Mouse (Mus musculus): ENCODE results near the gene Lamc3. TPM values are rescaled to one million over a fixed set of nuclear protein-coding genes. Genes with fewer than 3 reads are reported as not detected.
"Not testable (repeated sequence)": the region's sequence is repeated elsewhere in the genome, so short reads cannot be mapped to it uniquely, and the experiment has no call there.

Lamc3 gene
- total RNA-seq, 2 experiments from 2014 or later: not detected

GRCm38 (mm10) chr2:31874290-31874855 lies 12.7 kb upstream of the Lamc3 start:
- no peak for ATAC-seq (replicated peaks; ENCODE audit: poor library complexity, severe bottlenecking)

DNA sequence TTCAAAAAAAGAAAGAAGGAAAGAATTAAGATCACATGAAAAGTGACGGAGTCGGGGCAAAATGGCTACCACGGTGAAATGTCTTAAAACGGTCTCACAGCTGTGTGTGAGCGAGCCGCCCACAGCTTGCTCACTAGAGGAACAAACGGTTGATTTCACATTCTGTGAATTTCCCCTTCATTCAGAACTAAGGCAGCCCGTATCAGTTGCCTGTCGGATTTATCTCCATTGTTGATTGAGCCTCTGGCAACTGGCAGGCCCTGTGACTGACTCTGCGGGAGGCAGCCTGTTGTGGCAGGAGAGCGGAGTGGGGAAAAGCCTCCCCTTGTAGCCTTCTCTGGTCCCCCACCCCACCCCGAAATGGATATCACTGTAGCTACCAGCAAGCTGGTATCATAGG lies 10.6 kb upstream of the Lamc3 start:
- no peak for ATAC-seq (replicated peaks; ENCODE audit: poor library complexity, severe bottlenecking)

DNA sequence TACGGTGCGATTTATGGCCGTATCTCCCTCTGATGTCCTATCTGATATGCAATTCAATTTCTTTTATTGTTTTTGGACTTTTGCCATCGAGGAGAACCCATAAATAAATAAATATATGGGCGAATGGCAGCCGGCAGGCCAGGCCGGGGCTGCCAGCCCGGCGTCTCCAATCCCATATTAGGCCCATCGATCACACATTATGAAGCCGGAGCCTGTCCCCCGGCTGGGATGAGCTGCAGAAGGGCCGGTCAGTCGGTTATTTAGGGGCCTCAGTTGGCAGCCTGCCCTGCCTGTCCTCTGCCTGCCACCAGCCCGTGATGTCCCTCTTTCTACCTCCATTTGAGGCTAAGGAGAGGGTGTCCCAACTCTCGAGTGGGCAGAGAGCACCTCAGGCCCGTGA lies 8.5 kb upstream of the Lamc3 start:
- ATAC-seq (replicated peaks; ENCODE audit: poor library complexity, severe bottlenecking): no peak

DNA sequence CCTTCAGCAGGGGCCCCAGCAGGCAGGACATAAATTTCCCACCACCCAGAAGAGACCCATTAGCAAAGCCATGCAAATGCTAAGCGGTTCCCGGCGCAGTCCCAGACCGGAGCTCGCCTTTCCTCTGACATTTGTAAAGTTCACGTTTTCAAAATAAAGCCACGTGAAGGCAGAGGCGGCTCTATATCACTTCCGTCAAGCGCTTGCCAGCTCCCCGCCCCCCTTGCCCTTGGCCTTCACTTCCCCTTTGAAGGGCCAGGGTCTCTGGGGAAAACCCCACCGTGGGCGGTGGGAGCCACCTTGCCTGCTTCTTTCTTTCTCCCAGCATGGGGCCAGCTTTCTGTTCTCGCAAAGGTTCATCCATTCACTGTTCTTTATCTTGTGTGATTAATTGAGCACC lies 6.2 kb upstream of the Lamc3 start:
- peak; percentile 56; the same call in 1 of the 2 replicates for ATAC-seq (replicated peaks; ENCODE audit: poor library complexity, severe bottlenecking)

DNA sequence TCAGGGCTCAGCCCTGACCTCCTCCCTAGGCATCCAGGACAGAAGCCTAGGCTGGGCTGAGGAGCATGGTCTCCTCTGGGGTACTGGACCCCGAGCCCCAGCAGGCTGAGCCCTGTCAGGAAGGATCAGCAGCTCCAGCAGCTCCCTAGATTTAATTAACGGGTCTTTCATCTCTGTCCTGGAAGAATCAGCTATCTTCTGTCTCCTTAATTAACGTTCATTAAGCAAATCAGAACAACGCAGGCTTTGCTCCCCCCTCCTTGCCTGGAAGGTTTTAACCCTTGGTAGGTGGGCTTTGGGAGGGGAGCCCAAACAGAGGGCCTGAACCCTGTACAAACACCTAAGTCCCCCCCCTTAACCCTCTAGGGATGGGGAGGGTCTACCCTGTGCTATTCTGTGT lies 4.0 kb upstream of the Lamc3 start:
- no peak for ATAC-seq (replicated peaks; ENCODE audit: poor library complexity, severe bottlenecking)

DNA sequence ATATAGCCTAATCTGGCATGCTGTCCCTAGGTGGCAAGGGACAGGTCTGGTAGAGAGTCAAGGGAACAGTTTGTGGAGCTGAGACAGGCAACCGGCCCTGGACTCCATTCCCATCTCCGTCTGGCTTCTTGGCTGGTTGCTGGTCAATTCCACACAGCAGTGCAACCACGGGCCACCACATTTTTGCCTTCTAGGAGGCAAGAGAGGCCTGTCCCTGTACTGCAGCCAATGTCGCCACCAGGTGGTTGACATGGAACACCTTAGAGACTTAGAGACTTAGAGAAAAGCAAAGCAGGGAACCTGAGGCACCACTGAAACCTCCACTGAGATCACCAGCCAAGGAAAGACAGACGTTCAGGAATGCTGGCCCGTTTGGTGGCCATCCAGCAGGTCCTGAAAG lies 2.3 kb upstream of the Lamc3 start:
- ATAC-seq (replicated peaks; ENCODE audit: poor library complexity, severe bottlenecking): no peak

- ATAC-seq (replicated peaks; ENCODE audit: poor library complexity, severe bottlenecking): no peak
Observed at GRCm38 (mm10) chr2:31888871-31889270, 1.8 kb downstream of the Lamc3 start.

DNA sequence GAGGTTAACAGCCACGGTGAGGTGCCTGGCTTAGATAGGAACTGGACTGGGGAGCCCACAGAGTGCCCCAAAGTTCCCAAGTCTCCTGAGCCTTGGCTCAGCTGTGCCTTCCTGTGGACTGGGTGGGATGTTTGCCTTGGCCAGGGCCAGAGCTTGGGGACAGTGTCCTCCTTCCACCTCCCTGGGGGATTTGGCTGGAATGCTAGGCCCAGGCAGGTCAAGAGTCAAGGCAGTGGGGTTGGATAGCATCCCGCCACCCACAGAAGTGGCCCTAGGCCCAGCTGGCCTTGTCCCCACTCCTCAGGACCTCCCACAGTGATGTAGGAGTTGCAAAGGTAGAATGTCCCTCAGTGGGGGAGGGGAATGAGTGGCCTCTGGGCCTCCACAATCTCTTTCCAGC lies 4.1 kb downstream of the Lamc3 start:
- no peak for ATAC-seq (replicated peaks; ENCODE audit: poor library complexity, severe bottlenecking)

DNA sequence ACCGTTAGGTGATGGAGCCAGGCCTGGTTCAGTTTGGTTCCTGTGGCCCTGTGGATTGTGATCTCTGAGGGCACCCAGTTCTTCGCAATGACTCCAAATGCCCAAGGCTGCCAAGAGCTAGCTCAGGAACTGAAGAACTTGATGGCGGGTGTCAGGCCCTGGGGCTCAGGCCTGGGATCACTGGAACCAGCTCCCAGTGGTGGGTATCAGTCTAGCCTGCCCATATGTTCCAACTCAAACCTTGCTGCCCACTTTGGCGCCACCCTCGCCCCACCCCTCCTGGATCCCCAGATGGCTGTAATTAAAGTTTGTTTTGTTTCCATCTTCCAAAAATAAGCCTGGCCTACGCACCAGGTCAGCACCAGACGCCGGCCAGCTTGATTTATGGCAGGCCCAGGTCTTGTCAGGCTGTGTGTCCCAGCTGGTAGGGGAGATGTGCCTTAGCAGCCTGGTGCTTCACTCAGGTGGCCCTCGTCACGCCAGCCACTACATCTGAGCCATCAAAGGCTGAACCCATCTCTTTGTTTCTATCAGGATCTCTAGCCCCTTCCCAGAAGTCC lies 6.1 kb downstream of the Lamc3 start:
- ATAC-seq (replicated peaks; ENCODE audit: poor library complexity, severe bottlenecking): no peak

- no peak for ATAC-seq (replicated peaks; ENCODE audit: poor library complexity, severe bottlenecking)
Observed at GRCm38 (mm10) chr2:31894221-31894870, 7.3 kb downstream of the Lamc3 start.

- no peak for ATAC-seq (replicated peaks; ENCODE audit: poor library complexity, severe bottlenecking)
Observed at GRCm38 (mm10) chr2:31900932-31901331, 13.8 kb downstream of the Lamc3 start.

- peak; percentile 62 for ATAC-seq (replicated peaks; ENCODE audit: poor library complexity, severe bottlenecking)
Observed at GRCm38 (mm10) chr2:31901659-31902362, 14.7 kb downstream of the Lamc3 start.

DNA sequence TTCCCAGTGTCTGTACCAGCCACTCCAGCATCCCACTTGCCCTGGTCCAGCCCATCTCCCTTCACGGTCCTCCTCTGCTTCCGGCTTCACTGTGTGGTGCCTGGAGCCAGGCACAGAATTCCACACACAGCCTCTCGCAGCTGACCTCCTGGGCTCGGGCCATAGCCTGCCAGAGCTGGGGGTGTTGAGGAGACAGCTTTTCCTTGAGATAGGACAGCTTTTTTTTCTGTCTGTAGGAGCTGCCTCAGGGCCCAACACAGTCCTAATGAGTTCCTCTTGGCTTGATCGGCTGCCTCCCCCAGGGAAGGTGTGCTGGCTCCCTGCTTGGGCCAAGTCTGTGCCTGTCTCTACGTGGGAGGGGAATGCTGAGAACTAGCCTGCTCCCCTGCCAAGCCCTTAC lies 17.0 kb downstream of the Lamc3 start:
- no peak for ATAC-seq (replicated peaks; ENCODE audit: poor library complexity, severe bottlenecking)

DNA sequence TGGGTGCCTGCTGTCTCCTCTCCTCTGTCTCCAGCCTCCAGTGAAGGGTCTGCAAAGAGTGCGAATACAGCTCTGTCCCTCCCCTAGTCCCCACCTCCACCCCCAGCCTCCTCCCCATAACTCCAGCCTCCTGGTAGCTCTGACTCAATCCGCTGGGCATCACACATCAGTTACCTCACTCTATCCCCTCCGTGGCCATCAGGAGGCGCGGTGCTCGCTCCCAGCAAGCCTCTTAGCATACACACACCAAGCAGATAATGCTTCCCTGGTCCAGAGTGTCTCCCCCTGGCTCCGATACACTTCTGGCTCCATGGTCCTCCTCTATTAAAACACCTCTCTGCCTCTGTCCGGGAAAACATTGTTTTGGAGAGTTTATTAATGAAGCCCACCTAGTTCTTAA lies 17.5 kb downstream of the Lamc3 start:
- ATAC-seq (replicated peaks; ENCODE audit: poor library complexity, severe bottlenecking): no peak

DNA sequence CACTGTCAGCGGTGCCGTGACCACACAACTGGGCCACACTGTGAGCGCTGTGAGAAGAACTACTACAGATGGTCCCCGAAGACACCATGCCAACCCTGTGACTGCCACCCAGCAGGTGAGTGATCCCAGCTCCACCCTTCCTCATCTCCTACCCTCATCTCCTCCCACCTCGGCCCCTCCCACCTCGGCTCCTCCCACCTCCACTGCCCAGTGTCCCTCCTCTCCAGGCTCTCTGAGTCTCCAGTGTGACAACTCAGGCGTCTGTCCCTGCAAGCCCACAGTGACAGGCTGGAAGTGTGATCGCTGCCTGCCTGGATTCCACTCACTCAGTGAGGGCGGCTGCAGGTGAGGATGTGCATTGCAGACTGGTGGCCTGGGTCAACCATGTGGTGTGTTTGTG lies 18.6 kb downstream of the Lamc3 start:
- ATAC-seq (replicated peaks; ENCODE audit: poor library complexity, severe bottlenecking): no peak; the same call in 1 of the 2 replicates

DNA sequence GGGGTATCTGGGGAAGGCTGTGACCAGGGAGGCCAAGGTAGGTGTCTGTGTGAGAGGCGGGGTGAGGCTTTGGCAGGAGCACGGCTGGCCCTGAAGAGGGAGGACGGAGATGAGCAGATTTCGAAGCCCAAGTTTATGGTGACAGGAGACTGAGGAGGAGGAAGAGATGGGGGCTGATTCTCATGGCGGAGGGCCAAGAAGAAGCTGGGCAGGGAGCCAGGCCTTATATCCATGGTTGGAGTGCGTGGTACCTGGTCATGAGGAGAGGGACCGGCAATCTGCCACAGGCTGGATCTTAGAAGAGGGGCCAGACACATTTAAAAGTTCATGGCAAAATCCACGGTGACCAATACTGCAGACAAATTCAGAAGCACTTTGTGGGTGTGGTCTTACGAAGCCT lies 19.3 kb downstream of the Lamc3 start:
- no peak for ATAC-seq (replicated peaks; ENCODE audit: poor library complexity, severe bottlenecking)

DNA sequence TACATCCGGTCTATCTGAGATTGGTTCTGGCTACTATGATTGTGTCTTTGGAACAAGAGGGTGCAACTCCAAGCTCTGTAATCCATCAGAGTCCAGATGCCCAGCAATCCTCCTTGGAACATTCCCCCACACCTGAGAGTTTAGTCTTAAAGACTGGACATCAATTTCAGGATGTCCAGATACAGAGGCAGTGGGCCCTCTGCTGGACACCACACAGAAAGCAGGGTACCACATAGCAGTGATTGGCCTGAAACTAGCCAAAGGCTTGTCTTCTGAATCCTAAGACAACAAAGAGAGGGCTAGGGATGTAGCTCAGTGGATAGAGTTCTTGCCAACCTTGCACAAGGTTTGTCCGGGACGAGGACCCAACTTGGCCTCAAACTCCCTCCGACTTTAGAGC lies 25.5 kb downstream of the Lamc3 start:
- ATAC-seq (replicated peaks; ENCODE audit: poor library complexity, severe bottlenecking): no peak

DNA sequence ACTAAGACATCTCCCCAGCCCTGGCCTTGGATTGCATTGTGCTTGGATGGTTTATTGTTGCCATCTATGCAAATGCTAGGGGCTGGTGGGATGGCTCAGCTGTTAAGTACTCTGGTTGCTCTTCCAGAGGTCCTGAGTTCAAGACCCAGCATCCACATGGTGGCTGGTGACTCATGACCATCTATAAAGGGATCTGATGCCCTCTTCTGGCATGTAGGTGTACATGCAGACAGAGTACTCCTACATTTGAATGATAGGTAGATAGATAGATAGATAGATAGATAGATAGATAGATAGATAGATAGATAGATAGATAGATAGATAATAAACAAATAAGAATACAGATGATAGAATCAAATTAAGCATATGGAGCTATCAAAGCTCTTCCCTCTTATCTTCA lies 27.1 kb downstream of the Lamc3 start:
- not testable (repeated sequence) for ATAC-seq (replicated peaks; ENCODE audit: poor library complexity, severe bottlenecking)

GRCm38 (mm10) chr2:31915112-31915511 lies 28.0 kb downstream of the Lamc3 start:
- peak; percentile 53 for ATAC-seq (replicated peaks; ENCODE audit: poor library complexity, severe bottlenecking)

- 0 out of 2 replicates have a peak, but pooled peaks have one; percentile 40 for ATAC-seq (replicated peaks; ENCODE audit: poor library complexity, severe bottlenecking)
Observed at GRCm38 (mm10) chr2:31917636-31918035, 30.5 kb downstream of the Lamc3 start.

GRCm38 (mm10) chr2:31923645-31924044 lies 36.6 kb downstream of the Lamc3 start:
- no peak for ATAC-seq (replicated peaks; ENCODE audit: poor library complexity, severe bottlenecking)

All from granulocyte monocyte progenitor cell, adult 5-6 weeks (primary cell).